ENCODE assay signal across 11 mouse cellular contexts in genomic region chr5:64788175-64788574, GRCm38 (mm10).
"Had no signal": no experiment of that assay in that cellular context is flagged by ENCODE, and none has a peak within 500 bp of the region (broad histone marks: within the 10 kb centered on the region; RNA-seq: fewer than 3 reads in every experiment).

No protein-coding gene starts in this region.

- H3K9me3 ChIP-seq: limb, embryonic 12.5 days; midbrain, embryonic 12.5 days had no signal

- H3K4me1 ChIP-seq: limb, embryonic 12.5 days; midbrain, embryonic 12.5 days had no signal

- H3K4me3 ChIP-seq: limb, embryonic 12.5 days; megakaryocyte, embryonic 14.5 days; midbrain, embryonic 12.5 days had no signal

- H3K27ac ChIP-seq: limb, embryonic 12.5 days; macrophage; midbrain, embryonic 12.5 days had no signal

- H3K27me3 ChIP-seq: limb, embryonic 12.5 days; midbrain, embryonic 12.5 days had no signal

- ATAC-seq: midbrain, embryonic 16.5 days had no signal

- DNase-seq: kidney, adult 8-10 months; kidney, postnatal 36 days; layer of hippocampus, adult 9-11 months; lung, adult 18-20 months; right cerebral cortex, postnatal 14 days; thymus, postnatal 14 days had no signal

- H3K9ac ChIP-seq: limb, embryonic 12.5 days; midbrain, embryonic 12.5 days had no signal

- H3K4me2 ChIP-seq: limb, embryonic 12.5 days; midbrain, embryonic 12.5 days had no signal

- H3K36me3 ChIP-seq: limb, embryonic 12.5 days; midbrain, embryonic 12.5 days had no signal
